Mouse (Mus musculus) MEL (cell line): ENCODE measurements around the gene Chrnb4. TPM values are rescaled to one million over a fixed set of nuclear protein-coding genes. Genes with fewer than 3 reads are reported as not detected.

Experiments used
- DNase-seq: peaks from one replicate; pipeline ENCODE4 v3.0.0; 2011; ENCODE audit warnings: low read depth, low spot score
- H3K27ac ChIP-seq: 2 replicates; pipeline ENCODE4 v1.5.1; 2012; ENCODE audit warnings: low read depth, mild to moderate bottlenecking, control low read depth, low read length, moderate library complexity; ENCODE audit not compliant: control insufficient read depth
- H3K27me3 ChIP-seq, 2 experiments: fragments of 150-350 bp in 1 of 2; sonication (generic) in 1 of 2; 2 replicates each; pipeline ENCODE4 v1.6.1; 2012; ENCODE audit warnings: low read length in 2 of 2, mild to moderate bottlenecking in 2 of 2, improper control_type of control experiment in 1 of 2, moderate library complexity in 1 of 2; ENCODE audit not compliant: insufficient read depth in 2 of 2, control insufficient read depth in 1 of 2
- H3K36me3 ChIP-seq, 2 experiments: 2 replicates each; pipeline ENCODE4 v1.6.1; 2012 to 2014; ENCODE audit warnings: low read length in 2 of 2, improper control_type of control experiment in 1 of 2, inconsistent platforms in 1 of 2, mild to moderate bottlenecking in 1 of 2; ENCODE audit not compliant: insufficient read depth in 2 of 2, control insufficient read depth in 1 of 2
- H3K4me1 ChIP-seq, 2 experiments: fragments of 150-350 bp in 1 of 2; sonication (generic) in 1 of 2; 2 replicates each; pipeline ENCODE4 v1.6.1; 2012; ENCODE audit warnings: low read length in 2 of 2, improper control_type of control experiment in 1 of 2, mild to moderate bottlenecking in 1 of 2; ENCODE audit not compliant: insufficient read depth in 2 of 2, control insufficient read depth in 1 of 2
- H3K4me3 ChIP-seq, 2 experiments: fragments of 150-350 bp in 1 of 2; sonication (generic) in 1 of 2; 2 replicates each; pipeline ENCODE4 v1.5.1; 2012; ENCODE audit warnings: low read depth in 2 of 2, low read length in 2 of 2, mild to moderate bottlenecking in 2 of 2, moderate library complexity in 2 of 2, control low read depth in 1 of 2, improper control_type of control experiment in 1 of 2; ENCODE audit not compliant: control insufficient read depth in 1 of 2, insufficient read depth in 1 of 2
- H3K79me2 ChIP-seq: 2 replicates; pipeline ENCODE4 v1.6.1; 2012; ENCODE audit warnings: mild to moderate bottlenecking, low read length, moderate library complexity; ENCODE audit not compliant: control insufficient read depth, poor library complexity, insufficient read depth
- H3K9ac ChIP-seq: 2 replicates; pipeline ENCODE4 v1.6.1; 2012; ENCODE audit warnings: low read depth, mild to moderate bottlenecking, control low read depth, low read length, moderate library complexity; ENCODE audit not compliant: control insufficient read depth, poor library complexity, severe bottlenecking
- H3K9me3 ChIP-seq: fragments of 150-350 bp; sonication (generic); replicated peaks from 2 replicates; pipeline ENCODE4 v1.6.1; 2012; ENCODE audit warnings: mild to moderate bottlenecking, low read length, improper control_type of control experiment, moderate library complexity; ENCODE audit not compliant: insufficient read depth
- BHLHE40 ChIP-seq: IDR thresholded peaks from 2 replicates; pipeline ENCODE4 v1.6.1; 2012; ENCODE audit warnings: low read depth, mild to moderate bottlenecking, inconsistent platforms, low read length, improper control_type of control experiment, borderline replicate concordance
- CHD1 ChIP-seq: IDR thresholded peaks from 2 replicates; pipeline ENCODE4 v1.6.1; 2012; ENCODE audit warnings: low read depth, mild to moderate bottlenecking, inconsistent platforms, low read length, improper control_type of control experiment
- CTCF ChIP-seq, 3 experiments: IDR thresholded peaks in 2 of 3; conservative IDR thresholded peaks in 1 of 3; 2 replicates each; pipeline ENCODE4 v1.5.1; 2011 to 2012; ENCODE audit warnings: low read length in 3 of 3, low read depth in 2 of 3, mild to moderate bottlenecking in 2 of 3, improper control_type of control experiment in 1 of 3, inconsistent platforms in 1 of 3, mixed read lengths in 1 of 3, moderate library complexity in 1 of 3; ENCODE audit not compliant: control insufficient read depth in 1 of 3, insufficient read depth in 1 of 3, poor library complexity in 1 of 3, severe bottlenecking in 1 of 3
- HCFC1 ChIP-seq: IDR thresholded peaks from 2 replicates; pipeline ENCODE4 v1.6.1; 2012; ENCODE audit warnings: low read depth, mild to moderate bottlenecking, inconsistent platforms, low read length, improper control_type of control experiment, moderate library complexity
- KAT2A ChIP-seq: conservative IDR thresholded peaks from 2 replicates; pipeline ENCODE4 v1.6.1; 2012; ENCODE audit warnings: low read depth, low read length, improper control_type of control experiment, inconsistent platforms
- MAZ ChIP-seq: IDR thresholded peaks from 2 replicates; pipeline ENCODE4 v1.6.1; 2012; ENCODE audit warnings: low read depth, mild to moderate bottlenecking, inconsistent platforms, low read length, improper control_type of control experiment
- MYB ChIP-seq: IDR thresholded peaks from 2 replicates; pipeline ENCODE4 v1.6.1; 2011; ENCODE audit warnings: mild to moderate bottlenecking, low read depth, low read length, improper control_type of control experiment
- NELFE ChIP-seq: IDR thresholded peaks from 2 replicates; pipeline ENCODE4 v1.6.1; 2011; ENCODE audit warnings: low read depth, low read length, improper control_type of control experiment
- NRF1 ChIP-seq: IDR thresholded peaks from 2 replicates; pipeline ENCODE4 v1.6.1; 2014; ENCODE audit warnings: low read depth, mild to moderate bottlenecking, inconsistent platforms, low read length, improper control_type of control experiment, moderate library complexity; ENCODE audit not compliant: poor library complexity, insufficient read depth, severe bottlenecking
- POLR2A ChIP-seq, 2 experiments: IDR thresholded peaks; 2 replicates each; pipeline ENCODE4 v1.6.1; 2011 to 2012; ENCODE audit warnings: low read length in 2 of 2, mild to moderate bottlenecking in 2 of 2, control low read depth in 1 of 2, improper control_type of control experiment in 1 of 2, low read depth in 1 of 2, moderate library complexity in 1 of 2; ENCODE audit not compliant: control insufficient read depth in 1 of 2, insufficient read depth in 1 of 2, poor library complexity in 1 of 2
- POLR2AphosphoS5 ChIP-seq: IDR thresholded peaks from 2 replicates; pipeline ENCODE4 v1.6.1; 2012; ENCODE audit warnings: low read depth, borderline replicate concordance, mild to moderate bottlenecking, inconsistent platforms, low read length, moderate library complexity, mixed read lengths
- SIN3A ChIP-seq: IDR thresholded peaks from 2 replicates; pipeline ENCODE4 v1.6.1; 2012; ENCODE audit warnings: low read length, improper control_type of control experiment, inconsistent platforms
- SMC3 ChIP-seq: IDR thresholded peaks from 2 replicates; pipeline ENCODE4 v1.6.1; 2011; ENCODE audit warnings: low read depth, low read length, improper control_type of control experiment
- TAL1 ChIP-seq: IDR thresholded peaks from 2 replicates; pipeline ENCODE4 v1.6.1; 2012; ENCODE audit warnings: mild to moderate bottlenecking, inconsistent platforms, low read length, moderate library complexity, mixed read lengths
- TCF12 ChIP-seq: IDR thresholded peaks from 2 replicates; pipeline ENCODE4 v1.6.1; 2014; ENCODE audit warnings: low read depth, mild to moderate bottlenecking, inconsistent platforms, low read length, improper control_type of control experiment, moderate library complexity
- UBTF ChIP-seq: IDR thresholded peaks from 2 replicates; pipeline ENCODE4 v1.6.1; 2012; ENCODE audit warnings: low read depth, mild to moderate bottlenecking, inconsistent platforms, low read length, improper control_type of control experiment, moderate library complexity, borderline replicate concordance; ENCODE audit not compliant: insufficient read depth
- USF1 ChIP-seq: IDR thresholded peaks from 2 replicates; pipeline ENCODE4 v1.6.1; 2014; ENCODE audit warnings: low read depth, mild to moderate bottlenecking, inconsistent platforms, low read length, improper control_type of control experiment, moderate library complexity
- polyA plus RNA-seq, 2 experiments: library from polyadenylated mRNA; stranded (reverse) in 1 of 2; unstranded in 1 of 2; fragments of >175 nt in 1 of 2; fragments of >200 nt in 1 of 2; gene quantifications; 2 replicates each; pipeline versions ENCODE4 v1.2.1 to v1.2.4; 2012; ENCODE audit warnings: low replicate concordance in 2 of 2, low read depth in 1 of 2; ENCODE audit not compliant: insufficient read length in 2 of 2, insufficient read depth in 1 of 2, missing spikeins in 1 of 2
- total RNA-seq: library from RNA; depleted of rRNA; stranded (reverse); fragments of 300-350 nt; gene quantifications from 2 replicates; pipeline ENCODE4 v1.2.3, GENCODE M21; 2012

The Chrnb4 gene
- total and polyA plus RNA-seq, 3 experiments = 0.01 TPM; not detected in 2

DNA sequence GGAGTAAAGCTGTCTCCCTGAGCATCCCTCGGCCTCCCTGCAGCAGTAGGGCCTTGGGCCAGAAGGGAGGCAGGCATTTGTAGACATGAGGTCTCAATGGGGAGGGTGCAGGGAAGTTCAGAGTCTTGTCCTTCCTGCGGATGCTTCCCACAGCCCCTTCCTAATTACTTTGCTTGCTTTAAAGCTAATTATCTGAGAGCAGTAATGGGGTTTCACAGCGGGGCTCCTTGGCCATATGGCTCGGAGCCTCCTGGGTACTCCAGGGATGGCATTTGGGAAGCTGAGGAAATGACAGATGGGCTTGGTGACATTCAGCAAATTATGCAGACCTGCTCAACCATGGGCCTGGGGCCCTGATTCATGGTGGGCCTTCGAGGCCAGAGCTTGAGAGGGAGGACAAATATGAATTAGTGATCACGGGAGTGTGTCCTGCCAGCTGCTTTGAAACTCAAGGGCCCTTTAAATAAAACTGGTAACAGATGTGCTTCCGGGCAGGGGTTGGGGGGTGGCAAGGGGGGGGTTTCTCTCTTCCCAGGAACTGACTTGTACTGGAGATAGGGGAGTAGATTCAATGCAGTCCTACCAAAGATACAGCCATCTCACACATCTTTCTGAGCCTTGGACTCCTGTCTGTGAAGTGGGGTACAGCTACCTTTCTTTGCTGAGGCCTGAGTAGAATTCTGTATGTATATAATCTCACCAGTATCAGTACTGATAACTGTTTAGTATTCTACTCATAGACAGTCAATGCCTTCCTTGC is 34.8 kb upstream of the Chrnb4 start:
- H3K9me3 ChIP-seq = no peaks in the 10 kb centered on the region
- TF ChIP-seq MAZ (no peak), POLR2AphosphoS5 (no peak), SIN3A (no peak), NRF1 (no peak), UBTF (no peak), CHD1 (no peak), CTCF (IDR thresholded peaks at IDR 0.05 in 2 of 3, conservative IDR thresholded peaks at IDR 0.05 in 1 of 3; ENCODE audit: control insufficient read depth in 1 of 3, insufficient read depth in 1 of 3, low read depth in 2 of 3, low read length in 3 of 3, poor library complexity in 1 of 3, severe bottlenecking in 1 of 3) (no peak), KAT2A (no peak), POLR2A (IDR thresholded peaks at IDR 0.05; ENCODE audit: control insufficient read depth in 1 of 2, insufficient read depth in 1 of 2, low read depth in 1 of 2, low read length in 2 of 2, poor library complexity in 1 of 2) (no peak), TCF12 (no peak), USF1 (no peak), TAL1 (no peak), BHLHE40 (no peak), SMC3 (no peak), NELFE (no peak), MYB (no peak)
- no peak overlapping the region for H3K27ac ChIP-seq
- no peak overlapping the region for H3K4me3 ChIP-seq
- no peaks in the 10 kb centered on the region for H3K79me2 ChIP-seq
- DNase-seq = no peak
- no peaks in the 10 kb centered on the region for H3K4me1 ChIP-seq
- H3K27me3 ChIP-seq = peaks cover 2 to 17% of the 10 kb centered on the region in 2 experiments; a peak in 3 of 4 replicates
- no peaks in the 10 kb centered on the region for H3K36me3 ChIP-seq
- H3K9ac ChIP-seq = no peak overlapping the region

DNA sequence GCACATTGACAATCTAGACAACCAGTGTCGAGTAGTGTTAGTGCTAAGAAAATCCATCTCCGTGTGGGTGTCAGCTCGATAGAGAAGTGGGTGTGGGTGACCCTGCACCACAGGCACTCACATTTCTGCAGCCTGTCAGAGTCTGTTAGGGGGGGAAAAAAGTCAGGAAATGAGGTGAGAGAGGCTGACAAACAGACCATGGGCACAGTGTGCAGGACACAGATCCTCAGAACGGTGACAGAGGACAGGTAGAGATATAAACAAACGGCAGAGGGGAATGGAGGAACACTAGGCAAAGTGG is 19.3 kb upstream of the Chrnb4 start:
- no peak for TF ChIP-seq HCFC1
- no peak for TF ChIP-seq SMC3
- TF ChIP-seq KAT2A = no peak
- no peak overlapping the region for H3K9ac ChIP-seq
- peaks cover 0 to 7% of the 10 kb centered on the region in 2 experiments; a peak in 1 of 4 replicates for H3K4me1 ChIP-seq
- no peak overlapping the region for H3K4me3 ChIP-seq
- DNase-seq = no peak
- no peak overlapping the region for H3K27ac ChIP-seq
- no peaks in the 10 kb centered on the region for H3K9me3 ChIP-seq
- no peaks in the 10 kb centered on the region for H3K27me3 ChIP-seq
- H3K36me3 ChIP-seq = peaks cover 0 to 3% of the 10 kb centered on the region in 2 experiments; a peak in 1 of 4 replicates
- no peaks in the 10 kb centered on the region for H3K79me2 ChIP-seq
